8 mouse cellular contexts compared by ENCODE assay signal in genomic region chr12:86652570-86653041, GRCm38 (mm10). TPM values are rescaled to one million over a fixed set of nuclear protein-coding genes. Genes with fewer than 3 reads are reported as not detected.
A peak's percentile ranks its signal among the peaks of the same experiment; 100 is the strongest.
DNase-seq lines count a peak whose midpoint lies in the region; ATAC-seq and TF ChIP-seq lines count a peak whose summit lies in the region.

No protein-coding gene starts in this region.

- DNase-seq in limb, embryonic 10.5 days (ENCODE audit: low spot score), result no peak
- DNase-seq in forebrain, embryonic 14.5 days (ENCODE audit: low spot score), result peak; percentile 95
- peak; percentile 56 to 65 for DNase-seq in kidney, postnatal 36 days
- DNase-seq in lung, embryonic 14.5 days, result peak; percentile 92
- DNase-seq in right cerebral cortex, postnatal 25 days, result peak; percentile 53
- no peak for DNase-seq in thymus, postnatal 0 days (ENCODE audit: low spot score)

- no peak overlapping the region for H3K9ac ChIP-seq in limb, embryonic 13.5 days
- no peak overlapping the region for H3K9ac ChIP-seq in forebrain, embryonic 14.5 days (ENCODE audit: low read length)
- H3K9ac ChIP-seq in heart, embryonic 14.5 days (ENCODE audit: low read length), result 0 out of 2 replicates have a peak overlapping the region, but pooled peaks have one; percentile 21
- no peak overlapping the region for H3K9ac ChIP-seq in lung, embryonic 14.5 days

- H3K36me3 ChIP-seq in limb, embryonic 13.5 days, result no peaks in the 10 kb centered on the region
- H3K36me3 ChIP-seq in limb, embryonic 10.5 days, result no peaks in the 10 kb centered on the region
- no peaks in the 10 kb centered on the region for H3K36me3 ChIP-seq in forebrain, embryonic 14.5 days (ENCODE audit: control insufficient read depth, insufficient read depth, low read length)
- no peaks in the 10 kb centered on the region for H3K36me3 ChIP-seq in heart, embryonic 14.5 days (ENCODE audit: control insufficient read depth, insufficient read depth, low read length)
- no peaks in the 10 kb centered on the region for H3K36me3 ChIP-seq in lung, embryonic 14.5 days (ENCODE audit: insufficient read depth)

- H3K4me1 ChIP-seq in limb, embryonic 13.5 days, result peaks cover 17% of the 10 kb centered on the region
- H3K4me1 ChIP-seq in limb, embryonic 10.5 days, result peaks cover 9% of the 10 kb centered on the region
- H3K4me1 ChIP-seq in forebrain, embryonic 14.5 days (ENCODE audit: control insufficient read depth, insufficient read depth, low read length), result peaks cover 8% of the 10 kb centered on the region; the same call in 1 of the 2 replicates
- peaks cover 22 to 43% of the 10 kb centered on the region in 2 experiments for H3K4me1 ChIP-seq in heart, embryonic 14.5 days (ENCODE audit: control insufficient read depth in 2 of 2, insufficient read depth in 2 of 2, low read length in 2 of 2)
- peaks cover 7% of the 10 kb centered on the region for H3K4me1 ChIP-seq in lung, embryonic 14.5 days (ENCODE audit: insufficient read depth)

- peaks cover 6% of the 10 kb centered on the region; the same call in 1 of the 2 replicates for H3K9me3 ChIP-seq in limb, embryonic 13.5 days
- H3K9me3 ChIP-seq in limb, embryonic 10.5 days (replicated peaks), result no peaks in the 10 kb centered on the region
- H3K9me3 ChIP-seq in forebrain, embryonic 14.5 days (replicated peaks; ENCODE audit: control insufficient read depth, low read length), result no peaks in the 10 kb centered on the region
- no peaks in the 10 kb centered on the region for H3K9me3 ChIP-seq in heart, embryonic 14.5 days (ENCODE audit: control insufficient read depth, low read length)
- H3K9me3 ChIP-seq in lung, embryonic 14.5 days (ENCODE audit: low read depth, low read length), result no peaks in the 10 kb centered on the region

- no peak overlapping the region for H3K27ac ChIP-seq in limb, embryonic 13.5 days
- H3K27ac ChIP-seq in limb, embryonic 10.5 days, result no peak overlapping the region
- peak overlapping the region; percentile 53; the same call in 1 of the 2 replicates for H3K27ac ChIP-seq in forebrain, embryonic 14.5 days (ENCODE audit: low read depth, low read length)
- peak overlapping the region; percentile 84 to 90 for H3K27ac ChIP-seq in heart, embryonic 14.5 days (replicated peaks in 1 of 2; ENCODE audit: control insufficient read depth in 1 of 2, insufficient read depth in 1 of 2, low read depth in 2 of 2, low read length in 2 of 2)
- H3K27ac ChIP-seq in lung, embryonic 14.5 days (ENCODE audit: low read depth), result peak overlapping the region; percentile 42; the same call in 1 of the 2 replicates

- H3K27me3 ChIP-seq in limb, embryonic 13.5 days, result peaks cover 8% of the 10 kb centered on the region; the same call in 1 of the 2 replicates
- H3K27me3 ChIP-seq in limb, embryonic 10.5 days (ENCODE audit: low read depth, poor library complexity, severe bottlenecking), result 0 out of 2 replicates have a peak, but pooled peaks cover 8% of the 10 kb centered on the region
- no peaks in the 10 kb centered on the region for H3K27me3 ChIP-seq in forebrain, embryonic 14.5 days (replicated peaks; ENCODE audit: control insufficient read depth, insufficient read depth, low read length)
- H3K27me3 ChIP-seq in heart, embryonic 14.5 days (ENCODE audit: control insufficient read depth, insufficient read depth, low read length), result no peaks in the 10 kb centered on the region
- H3K27me3 ChIP-seq in lung, embryonic 14.5 days (ENCODE audit: insufficient read depth, low read length), result no peaks in the 10 kb centered on the region

- 67% methylated on average over 4 of the region's 4 CpGs for WGBS in limb, embryonic 13.5 days
- 81% methylated on average over 4 of the region's 4 CpGs for WGBS in limb, embryonic 10.5 days
- WGBS in forebrain, embryonic 14.5 days, result 15% methylated on average over 4 of the region's 4 CpGs
- WGBS in heart, embryonic 14.5 days, result 6% methylated on average over 4 of the region's 4 CpGs
- 33% methylated on average over 4 of the region's 4 CpGs for WGBS in lung, embryonic 14.5 days

- TF ChIP-seq CTCF in lung, embryonic 14.5 days (IDR thresholded peaks at IDR 0.05; ENCODE audit: low read depth), result no peak

- no peak overlapping the region for H3K4me3 ChIP-seq in limb, embryonic 13.5 days
- H3K4me3 ChIP-seq in limb, embryonic 10.5 days, result no peak overlapping the region
- no peak overlapping the region for H3K4me3 ChIP-seq in forebrain, embryonic 14.5 days (ENCODE audit: low read depth, low read length)
- H3K4me3 ChIP-seq in heart, embryonic 14.5 days (ENCODE audit: control insufficient read depth in 1 of 2, insufficient read depth in 1 of 2, low read depth in 1 of 2, low read length in 2 of 2), result no peak overlapping the region
- H3K4me3 ChIP-seq in lung, embryonic 14.5 days (ENCODE audit: low read depth, low read length), result no peak overlapping the region

- H3K4me2 ChIP-seq in limb, embryonic 13.5 days (replicated peaks), result no peak overlapping the region
- no peak overlapping the region for H3K4me2 ChIP-seq in forebrain, embryonic 14.5 days (ENCODE audit: low read length)
- peak overlapping the region; percentile 14 for H3K4me2 ChIP-seq in heart, embryonic 14.5 days (ENCODE audit: low read length)
- H3K4me2 ChIP-seq in lung, embryonic 14.5 days, result no peak overlapping the region

- ATAC-seq in limb, embryonic 13.5 days (ENCODE audit: low FRiP score, low read depth), result peak; percentile 76
- peak; percentile 92 for ATAC-seq in forebrain, embryonic 14.5 days
- peak; percentile 89 for ATAC-seq in heart, embryonic 14.5 days (ENCODE audit: insufficient number of reproducible peaks, insufficient read depth, low FRiP score, low read depth)
- ATAC-seq in lung, embryonic 14.5 days (ENCODE audit: insufficient read depth), result peak; percentile 91

RNA-seq across cellular contexts. Expression of gene Vash1, which starts 25.9 kb away (rescaled TPM):
- 13.2 and 13.9 TPM in 2 replicates for polyA plus RNA-seq in limb, embryonic 13.5 days (2015; fragmentation: Nextera tagmentation; extraction: Ambion mirVana)
- polyA plus RNA-seq in limb, embryonic 10.5 days (2016; fragmentation: Nextera tagmentation; extraction: Ambion mirVana), result 9.2 and 9.5 TPM in 2 replicates
- polyA plus RNA-seq in forebrain, embryonic 14.5 days (2014; fragmentation: Nextera tagmentation; extraction: Ambion mirVana), result 25.2 and 31.7 TPM in 2 replicates
- polyA plus RNA-seq in heart, embryonic 14.5 days (2014; fragmentation: Nextera tagmentation; extraction: Ambion mirVana), result 10.7 and 11.0 TPM in 2 replicates
- polyA plus RNA-seq in lung, embryonic 14.5 days (2014; fragmentation: Nextera tagmentation; extraction: Ambion mirVana), result 12.7 and 14.2 TPM in 2 replicates
- 1.3 and 1.5 TPM in 2 replicates for polyA plus RNA-seq in thymus, postnatal 0 days (2015; fragmentation: Nextera tagmentation; extraction: Ambion mirVana)

Comparison
In these comparisons a context has a peak if more than half of its experiments do, and no peak if none do; other contexts are left out.
1. H3K27ac ChIP-seq: peak in forebrain, embryonic 14.5 days (single experiment), heart, embryonic 14.5 days (2 of 2) and lung, embryonic 14.5 days (single experiment); none in limb, embryonic 13.5 days (single experiment) and limb, embryonic 10.5 days (single experiment).
2. DNase-seq: peak in forebrain, embryonic 14.5 days (single experiment), kidney, postnatal 36 days (2 of 2), lung, embryonic 14.5 days (single experiment) and right cerebral cortex, postnatal 25 days (single experiment); none in limb, embryonic 10.5 days (single experiment) and thymus, postnatal 0 days (single experiment).
3. Peak in every context shown above with its lines, with median percentiles within 50 percentile points of each other: ATAC-seq.